Mouse (Mus musculus) fibroblast of lung, adult 2 months (primary cell): ENCODE data around the gene Arhgef28.

ENCODE experiments used
- DNase-seq: peaks from one replicate; pipeline ENCODE4 v3.0.0-alpha.2; 2011; ENCODE audit warnings: low read depth

Arhgef28 gene

DNA sequence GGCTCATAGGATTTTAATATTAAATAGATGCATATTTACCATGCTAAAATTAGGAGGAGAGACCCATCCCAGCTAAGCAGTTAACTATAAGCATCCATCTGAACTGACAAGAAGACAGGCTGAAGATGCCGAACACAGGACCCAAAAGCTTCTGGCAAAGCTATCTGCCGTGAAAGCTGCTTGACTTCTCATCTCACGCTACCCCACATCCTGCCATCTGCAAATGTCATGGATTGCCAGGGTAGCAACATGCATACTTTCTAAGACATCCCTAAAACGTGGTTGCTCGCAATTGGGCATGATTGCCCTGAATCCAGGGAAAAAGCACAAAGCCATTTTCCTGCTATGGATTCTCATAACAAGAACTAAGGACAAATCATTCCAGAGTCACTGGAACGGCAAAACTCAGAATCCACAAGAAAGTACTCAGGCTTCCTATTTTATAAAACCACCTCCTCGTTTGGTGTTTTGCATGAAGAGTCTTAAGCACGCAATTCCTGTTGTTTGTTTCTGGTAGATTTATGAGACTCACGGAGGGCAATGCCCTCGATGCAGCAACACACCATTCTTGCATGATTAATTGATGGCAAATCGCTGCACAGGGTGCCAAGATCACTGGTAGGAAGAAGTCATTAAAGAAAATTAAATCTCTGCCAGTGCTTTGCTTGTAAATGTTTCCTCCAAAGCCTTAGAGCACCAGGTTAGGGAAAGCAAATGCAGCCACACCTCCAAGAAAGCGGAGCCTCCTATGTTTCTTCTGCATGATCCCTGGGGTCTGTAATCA lies 287.9 kb downstream of the Arhgef28 start:
- no peak for DNase-seq

DNA sequence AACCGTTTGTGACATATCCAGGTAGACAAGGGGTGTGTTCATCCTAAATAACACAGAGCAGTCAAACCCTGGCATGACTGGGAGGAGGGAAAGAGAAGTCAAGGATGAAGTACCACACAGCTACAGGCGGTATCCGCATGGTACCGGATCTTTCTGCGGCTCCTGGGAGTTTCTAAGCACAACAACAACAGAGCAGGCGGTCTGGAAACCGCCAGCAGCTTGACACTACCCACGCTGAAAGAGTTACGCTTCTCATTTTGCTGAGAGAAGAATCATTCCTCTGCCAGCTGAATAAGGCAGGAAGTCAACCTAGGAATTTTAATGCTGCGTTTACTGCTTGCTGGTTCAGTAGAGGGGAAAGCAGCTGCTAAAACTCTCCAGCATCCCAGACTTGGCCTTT lies 295.2 kb downstream of the Arhgef28 start:
- DNase-seq = no peak

DNA sequence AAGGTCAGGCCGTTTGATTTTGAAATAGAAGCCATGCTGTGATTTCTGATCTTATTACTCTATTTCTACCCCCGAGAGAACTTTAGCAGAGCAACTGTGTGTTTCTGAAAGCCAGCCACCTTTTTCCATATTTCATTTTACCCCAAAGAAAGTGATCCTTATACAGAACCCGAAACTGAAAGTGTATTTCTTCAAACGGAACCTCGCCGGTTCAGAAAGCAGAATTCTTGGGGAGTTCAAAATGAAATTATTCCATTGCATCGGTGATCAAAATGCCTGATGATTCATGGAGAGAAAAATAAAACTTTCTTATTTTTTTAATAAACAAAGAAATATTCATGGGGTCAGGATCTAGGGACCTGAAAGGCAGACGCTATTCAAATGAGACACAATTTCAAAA lies 303.4 kb downstream of the Arhgef28 start:
- DNase-seq = no peak

DNA sequence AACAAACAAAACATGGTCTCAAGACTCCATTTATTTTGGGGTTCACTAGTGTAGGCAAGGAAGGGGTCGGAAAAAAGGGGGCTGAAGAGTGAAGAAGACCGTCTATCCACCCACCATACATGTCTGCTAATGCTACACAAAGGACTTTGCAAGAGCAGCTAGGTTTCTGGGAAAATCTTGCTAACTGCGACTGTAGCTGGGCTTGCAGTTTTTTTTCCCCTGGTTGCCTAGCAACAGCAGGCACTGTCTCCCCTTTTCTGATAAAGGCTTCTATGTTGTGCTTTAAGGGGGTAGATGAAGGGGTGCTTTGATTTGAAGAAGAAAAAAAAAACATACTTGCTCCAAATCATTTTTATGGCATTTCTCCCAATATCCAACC lies 305.9 kb downstream of the Arhgef28 start:
- DNase-seq = no peak

DNA sequence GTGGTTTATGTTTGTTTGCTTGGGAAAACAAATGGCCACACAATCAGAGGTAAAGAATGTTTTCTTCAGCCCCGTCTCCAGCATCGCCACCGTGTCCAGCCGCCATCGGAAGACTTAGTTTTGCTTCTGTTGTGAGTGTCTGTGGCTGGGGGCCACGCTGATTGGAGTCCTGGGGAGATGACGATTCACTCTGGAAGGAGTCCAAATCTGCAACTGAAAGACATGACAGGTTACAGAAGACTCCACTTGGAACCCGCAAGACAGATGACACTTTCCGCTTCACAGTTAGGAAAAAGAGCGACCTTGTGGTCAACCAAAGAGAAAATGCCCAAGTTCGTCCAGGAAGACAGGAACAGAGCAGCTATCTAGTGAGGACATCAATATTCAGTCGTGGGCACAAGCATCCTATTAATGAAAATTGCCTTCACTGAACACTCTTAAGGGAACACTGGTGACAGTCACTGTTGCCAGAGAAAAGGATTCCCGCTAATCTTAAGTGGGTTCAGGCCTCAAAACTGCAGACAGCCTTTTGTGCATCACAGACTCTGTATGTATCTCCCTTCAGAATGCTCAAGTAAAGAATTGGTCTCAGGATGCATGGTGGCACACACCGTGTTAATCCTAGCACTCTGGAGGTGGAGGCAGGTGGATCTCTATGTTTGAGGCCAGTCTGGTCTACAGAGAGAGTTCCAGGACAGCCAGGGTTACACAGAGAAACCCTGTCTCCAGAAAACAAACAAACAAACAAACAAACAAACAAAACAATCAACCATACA lies 306.4 kb downstream of the Arhgef28 start:
- no peak for DNase-seq

DNA sequence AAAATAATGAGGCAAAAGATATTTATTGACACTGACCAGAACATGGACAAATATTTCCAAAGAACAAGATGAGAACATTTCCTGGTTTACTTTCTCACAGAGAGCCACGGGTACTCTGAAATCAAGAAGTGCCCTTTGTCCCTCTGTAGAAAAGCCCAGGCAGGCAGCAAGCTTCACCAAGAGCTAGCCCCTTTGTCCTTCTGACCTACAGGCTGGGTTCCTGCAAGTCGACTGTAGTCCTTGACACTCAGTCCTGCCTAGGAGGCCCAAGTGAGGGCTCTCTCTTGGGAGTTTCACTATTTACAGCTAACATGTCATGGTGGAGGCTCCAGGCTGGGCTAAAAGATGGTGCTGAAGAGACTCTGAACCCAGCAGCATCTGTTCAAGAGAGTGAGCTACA lies 307.6 kb downstream of the Arhgef28 start:
- DNase-seq = no peak

DNA sequence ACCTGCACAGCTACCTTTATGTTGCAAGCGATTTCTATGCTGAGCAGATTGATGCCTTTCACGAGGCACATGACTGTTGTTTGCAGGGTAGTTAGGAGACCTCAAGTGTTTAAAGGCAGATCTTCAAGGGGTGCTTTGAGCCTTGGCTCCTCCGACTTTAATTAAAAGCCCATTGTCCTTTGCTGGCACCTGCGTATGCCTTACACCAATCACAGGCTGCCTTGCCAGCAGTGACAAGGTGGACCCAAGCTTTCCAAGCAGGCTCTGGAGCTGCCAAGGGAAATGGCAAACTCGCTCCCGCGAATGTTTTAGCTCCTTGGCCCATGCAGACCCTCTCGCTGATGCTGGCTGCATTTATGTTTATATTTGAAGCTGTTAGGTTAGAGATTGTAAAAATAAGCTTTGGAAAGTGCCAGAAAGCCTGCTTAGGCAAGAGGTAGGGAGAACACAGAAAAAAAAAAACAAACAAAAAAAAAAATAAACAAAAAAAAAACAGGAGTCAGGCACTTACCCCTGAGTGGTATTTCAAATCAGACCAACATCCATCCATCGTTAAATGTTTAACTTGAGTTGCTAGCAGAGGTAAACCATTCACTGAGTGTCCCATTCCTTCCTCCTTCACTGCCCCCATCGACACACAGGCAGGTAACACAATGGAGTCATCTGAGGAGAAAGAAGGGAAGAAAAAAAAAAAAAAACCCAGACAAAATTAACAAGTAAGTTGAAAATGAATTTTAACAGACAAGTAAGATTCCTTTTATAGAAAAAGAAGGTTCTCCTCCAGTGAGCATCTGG lies 313.0 kb downstream of the Arhgef28 start:
- no peak for DNase-seq

DNA sequence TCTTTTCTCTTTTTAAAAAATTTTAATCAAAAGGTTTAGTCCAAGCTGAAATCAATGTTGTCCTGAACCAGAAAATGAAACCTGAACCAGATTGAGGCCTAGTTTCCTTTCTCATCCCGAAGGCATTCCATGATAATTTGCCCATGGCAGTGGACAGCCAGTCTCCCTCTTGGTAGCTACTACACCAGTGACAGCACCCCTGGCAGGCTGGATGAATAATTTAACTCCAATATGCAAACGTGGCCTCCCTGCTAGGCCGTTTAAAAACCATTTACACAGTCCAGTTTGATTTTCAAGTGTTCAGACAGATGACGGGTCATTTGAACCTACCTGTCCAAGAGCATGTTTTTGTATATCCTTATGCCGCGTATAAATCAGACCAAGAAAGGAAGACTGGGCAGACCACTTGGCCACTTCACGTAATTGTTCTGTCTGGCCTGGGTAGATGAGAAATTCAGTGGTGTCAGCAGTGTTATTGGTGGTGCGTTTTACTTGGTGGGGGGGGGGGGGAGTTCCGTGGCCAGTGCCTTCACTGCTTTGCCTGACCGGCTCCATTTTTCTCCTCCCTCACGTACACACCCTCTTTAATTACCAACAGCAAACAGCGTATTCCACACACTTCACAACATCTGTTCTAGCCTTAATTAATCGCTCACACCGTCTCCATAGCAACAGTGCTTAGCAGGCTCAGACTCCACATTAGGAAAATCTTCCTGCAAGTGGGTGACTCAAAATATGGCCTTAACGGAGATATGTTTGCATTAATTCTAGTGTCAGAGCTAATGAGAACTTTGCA lies 314.0 kb downstream of the Arhgef28 start:
- no peak for DNase-seq

DNA sequence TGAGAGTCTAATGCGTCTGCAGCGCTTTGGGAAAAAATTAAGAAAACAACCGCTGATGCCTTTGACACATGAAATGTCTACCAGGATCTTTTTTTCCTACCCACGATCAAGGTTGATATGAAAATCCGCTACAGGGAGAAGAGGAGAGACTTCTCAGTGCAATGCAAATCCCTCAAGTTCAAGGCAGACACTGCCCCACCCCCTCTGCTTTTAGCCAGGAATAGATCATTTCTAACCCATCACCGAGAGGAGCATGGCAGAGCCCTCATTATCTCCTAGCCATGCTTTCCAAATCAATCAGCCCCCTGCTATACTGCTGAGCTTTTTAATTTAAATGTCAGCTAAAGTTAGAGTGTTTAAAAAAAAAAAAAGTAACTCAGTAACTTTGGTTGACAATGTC lies 318.2 kb downstream of the Arhgef28 start:
- no peak for DNase-seq

DNA sequence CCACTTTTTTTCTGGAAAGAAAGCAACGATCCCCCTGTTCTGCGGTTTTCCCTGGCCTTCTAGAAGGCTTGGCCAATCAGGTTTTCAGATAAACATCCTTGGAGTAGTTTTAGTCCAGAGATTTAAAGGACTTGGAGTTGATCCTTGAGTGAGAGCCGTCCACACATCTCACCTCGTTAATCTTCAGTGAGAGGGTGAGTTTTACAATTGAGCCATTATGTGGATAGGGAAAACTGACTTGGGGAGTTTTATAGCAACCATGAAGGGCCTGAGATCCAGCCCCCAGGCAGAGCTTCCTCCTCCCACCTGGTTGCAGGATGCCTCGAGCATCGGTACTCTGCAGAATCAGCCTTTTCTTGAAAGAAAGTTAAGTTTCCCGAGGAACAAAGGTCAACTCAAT lies 318.7 kb downstream of the Arhgef28 start:
- DNase-seq = no peak

DNA sequence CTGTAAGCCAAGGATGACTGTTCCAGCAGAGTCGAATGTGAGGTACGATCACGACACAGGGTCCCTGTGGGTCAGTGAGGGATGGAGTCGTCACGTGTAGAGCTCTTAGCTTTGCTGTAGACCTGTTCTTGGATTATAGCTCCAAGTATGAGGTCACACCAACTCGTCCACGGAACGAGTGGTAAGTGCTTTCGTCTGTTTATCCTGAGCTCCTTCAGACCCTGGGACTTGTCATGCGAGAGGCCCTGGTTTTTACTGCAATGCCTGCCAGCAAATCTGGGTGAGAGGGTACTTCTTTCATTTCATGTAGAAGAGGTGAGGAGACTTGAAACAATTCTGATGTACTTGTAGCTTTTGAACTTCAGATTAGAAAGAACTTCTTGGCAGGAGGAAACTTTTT lies 322.6 kb downstream of the Arhgef28 start:
- no peak for DNase-seq

DNA sequence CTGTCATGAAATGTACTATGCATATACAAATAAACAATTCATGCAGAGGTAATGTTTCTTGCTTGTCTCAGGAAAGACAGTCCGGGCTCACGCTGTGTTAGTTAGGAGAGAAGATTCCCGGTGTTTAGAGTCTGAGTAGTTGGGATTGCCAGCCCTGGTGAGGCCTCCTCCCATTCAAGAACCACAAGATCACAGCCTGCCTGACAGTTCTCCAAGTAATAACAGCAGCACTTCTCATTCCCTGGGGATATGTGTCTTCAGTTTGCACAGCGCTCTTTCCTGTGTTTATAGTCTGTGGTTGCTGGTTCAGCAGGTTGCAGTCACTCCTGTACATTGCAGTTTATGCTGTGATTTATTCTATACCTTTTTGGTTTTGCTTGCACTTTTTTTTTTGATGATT lies 329.8 kb downstream of the Arhgef28 start:
- no peak for DNase-seq

DNA sequence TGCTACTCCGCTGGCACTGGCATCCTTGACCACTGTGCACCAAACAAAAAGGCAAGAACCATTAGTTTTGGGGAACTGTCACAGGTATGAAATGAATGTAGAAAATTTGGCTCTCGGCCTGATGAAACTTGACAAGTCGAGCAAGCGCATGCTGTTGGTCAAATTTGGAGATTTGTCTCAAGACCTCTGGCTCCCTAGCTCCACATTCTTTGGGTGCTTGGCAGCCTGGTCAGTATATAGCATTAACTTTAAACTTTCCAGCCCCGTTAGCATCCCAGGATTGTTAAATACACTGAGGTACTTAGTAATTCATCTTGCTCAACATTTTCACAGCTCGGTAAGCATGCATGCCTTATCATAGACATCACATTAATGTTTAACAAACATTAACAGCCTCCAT lies 330.2 kb downstream of the Arhgef28 start:
- no peak for DNase-seq

DNA sequence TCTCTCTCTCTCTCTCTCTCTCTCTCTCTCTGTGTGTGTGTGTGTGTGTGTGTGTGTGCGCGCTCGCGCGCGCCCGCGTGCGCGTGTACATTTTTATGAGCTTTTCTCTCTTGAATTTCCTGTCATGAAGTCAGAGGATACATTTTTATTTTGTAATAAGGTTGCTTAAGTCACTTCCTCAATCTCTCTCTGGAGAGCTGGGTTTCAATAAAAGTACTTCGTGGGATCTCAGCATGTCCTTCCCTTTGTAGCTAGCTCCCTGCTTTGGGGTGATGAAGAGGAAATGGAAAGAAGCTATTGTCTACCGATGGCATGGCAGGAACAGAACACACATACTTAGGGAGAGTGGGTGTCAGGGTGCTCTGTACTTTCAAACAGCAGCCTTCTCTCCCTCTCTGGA lies 336.8 kb downstream of the Arhgef28 start:
- DNase-seq = no peak

DNA sequence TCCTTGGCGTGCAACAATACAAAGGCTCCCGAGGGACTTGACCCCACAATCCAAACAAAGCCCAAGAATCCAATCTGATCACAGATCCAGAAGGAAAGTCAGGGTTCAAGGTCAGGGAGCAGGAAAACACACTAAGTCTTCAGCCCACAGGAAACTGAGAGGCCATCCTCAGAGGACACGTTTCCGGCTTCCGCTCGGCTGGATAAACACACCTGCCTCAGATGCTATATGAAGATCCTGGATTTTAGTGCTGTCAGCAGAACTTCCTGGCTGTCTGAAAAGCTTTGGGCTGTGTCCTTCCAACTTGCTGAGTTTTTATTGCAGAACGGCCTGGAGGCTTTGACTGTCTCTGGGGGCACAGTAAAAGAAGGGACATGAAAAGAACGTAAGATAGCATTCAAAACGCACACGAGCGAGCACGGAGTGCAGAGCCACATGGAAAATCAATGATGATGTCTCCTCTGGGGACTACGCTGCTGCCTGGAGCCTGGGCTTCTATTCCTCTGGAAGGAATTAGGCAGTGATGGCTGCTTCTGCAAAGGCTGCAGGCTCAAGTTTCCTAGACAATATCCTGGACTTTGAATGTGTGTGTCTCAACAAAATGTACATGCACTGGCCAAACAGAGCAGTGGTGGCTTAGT lies 338.8 kb downstream of the Arhgef28 start:
- DNase-seq = no peak

DNA sequence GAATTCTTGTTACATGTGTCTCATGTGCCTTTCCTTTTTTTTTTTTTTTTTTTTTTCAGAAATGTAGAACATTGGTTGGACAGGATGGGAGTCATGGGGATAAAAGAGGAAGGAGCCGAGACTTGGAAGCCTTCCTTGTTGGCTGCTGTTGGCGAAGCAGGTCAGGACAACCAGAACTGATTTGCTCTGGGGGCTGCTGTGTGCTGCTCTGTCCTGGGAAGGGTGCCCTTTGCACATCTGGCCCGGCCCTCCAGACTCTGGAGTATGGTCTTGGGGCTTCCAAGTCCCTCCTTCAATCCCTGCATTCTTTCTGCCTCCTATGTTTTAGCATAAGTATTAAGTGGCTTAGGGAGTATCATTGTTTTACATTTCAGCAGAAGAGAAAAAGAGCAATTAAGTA lies 347.2 kb downstream of the Arhgef28 start:
- DNase-seq = no peak

DNA sequence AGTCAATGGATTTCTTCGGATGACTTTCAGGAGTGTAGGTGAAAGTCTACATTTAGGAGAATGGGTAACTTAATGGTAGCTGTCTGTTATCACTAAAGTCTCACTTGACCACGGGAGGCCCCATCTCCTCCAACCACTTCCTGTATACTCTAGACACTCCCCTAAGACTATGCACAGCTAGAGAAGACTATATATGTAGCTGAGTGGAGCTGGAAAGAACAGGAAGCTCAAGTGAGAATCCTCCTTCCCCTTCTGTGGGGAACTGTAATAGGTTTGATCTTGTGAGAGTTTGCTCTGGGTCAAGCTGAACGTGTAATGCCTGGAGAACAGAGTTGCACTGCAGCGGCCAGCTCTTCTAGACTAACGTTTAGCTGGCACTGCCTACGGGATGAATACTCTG lies 348.4 kb downstream of the Arhgef28 start:
- no peak for DNase-seq

DNA sequence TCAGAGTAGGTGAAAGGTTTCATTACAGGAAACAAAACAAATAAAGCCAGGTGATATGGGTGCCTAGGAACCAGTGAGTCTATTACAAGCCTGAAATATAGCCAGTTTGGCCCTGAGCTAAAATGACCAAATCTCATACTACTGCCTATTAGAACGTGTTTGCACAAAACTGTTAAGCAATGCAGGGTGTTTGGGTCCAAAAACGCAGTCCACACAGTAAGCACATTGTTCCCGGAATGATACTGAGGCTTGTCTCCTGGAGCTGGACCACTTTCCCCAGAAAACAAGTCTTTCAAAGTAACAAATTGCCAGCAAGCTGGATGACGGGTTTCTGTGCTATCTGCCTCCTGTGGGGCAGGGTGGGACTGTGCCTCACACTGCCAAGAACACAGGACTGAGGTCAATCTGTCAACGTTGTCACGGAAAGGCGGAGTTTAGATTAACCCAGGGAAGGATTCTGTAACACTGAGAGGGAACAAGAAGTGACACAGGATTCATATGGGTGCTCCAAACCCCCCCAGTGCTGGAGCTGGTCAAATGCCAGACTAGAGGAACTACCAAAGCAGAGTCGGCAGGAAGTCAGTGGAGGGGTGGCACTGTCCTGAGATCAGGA lies 352.8 kb downstream of the Arhgef28 start:
- DNase-seq = peak; percentile 99
